Mouse (Mus musculus) hindbrain, embryonic 11.5 days (tissue): ENCODE results near the gene Gps1. TPM values are rescaled to one million over a fixed set of nuclear protein-coding genes. Genes with fewer than 3 reads are reported as not detected.
"Not testable (repeated sequence)": the region's sequence is repeated elsewhere in the genome, so short reads cannot be mapped to it uniquely, and the experiment has no call there.

Experiments
- ATAC-seq: fragments of 200-750 bp; cut with Nextera tagmentation; 2 replicates; pipeline ENCODE4 v1.8.0; 2017; ENCODE audit warnings: mild to moderate bottlenecking, moderate TSS enrichment, moderate library complexity; ENCODE audit not compliant: low FRiP score
- DNase-seq: peaks from one replicate; pipeline ENCODE4 v3.0.0-alpha.2; 2015; ENCODE audit warnings: low spot score
- H3K27ac ChIP-seq: fragments of 300-500 bp; sonication (generic); 2 replicates; pipeline ENCODE4 v1.5.1; 2014; ENCODE audit warnings: mild to moderate bottlenecking, low read depth, low read length
- H3K27me3 ChIP-seq: fragments of 300-500 bp; sonication (generic); 2 replicates; pipeline ENCODE4 v1.6.1; 2014; ENCODE audit warnings: mild to moderate bottlenecking, low read length, moderate library complexity, mixed read lengths; ENCODE audit not compliant: control insufficient read depth, insufficient read depth
- H3K36me3 ChIP-seq: fragments of 300-500 bp; sonication (generic); 2 replicates; pipeline ENCODE4 v1.6.1; 2014; ENCODE audit warnings: mild to moderate bottlenecking, low read length, moderate library complexity, mixed read lengths; ENCODE audit not compliant: control insufficient read depth, insufficient read depth
- H3K4me1 ChIP-seq: fragments of 300-500 bp; sonication (generic); replicated peaks from 2 replicates; pipeline ENCODE4 v1.6.1; 2014; ENCODE audit warnings: low read length, mixed read lengths; ENCODE audit not compliant: control insufficient read depth, insufficient read depth
- H3K4me2 ChIP-seq: fragments of 300-500 bp; sonication (generic); replicated peaks from 2 replicates; pipeline ENCODE4 v1.6.1; 2014; ENCODE audit warnings: mild to moderate bottlenecking, low read depth, low read length
- H3K4me3 ChIP-seq: fragments of 300-500 bp; sonication (generic); 2 replicates; pipeline ENCODE4 v1.5.1; 2014; ENCODE audit warnings: low read depth, low read length
- H3K9ac ChIP-seq: fragments of 300-500 bp; sonication (generic); 2 replicates; pipeline ENCODE4 v1.6.1; 2014; ENCODE audit warnings: low read depth, low read length
- H3K9me3 ChIP-seq: fragments of 300-500 bp; sonication (generic); 2 replicates; pipeline ENCODE4 v1.6.1; 2016; ENCODE audit warnings: low read length; ENCODE audit not compliant: control insufficient read depth
- WGBS: fragments of 180-500 bp; shearing (Covaris S2); extraction: QIAGEN DNeasy Blood & Tissue Kit; methylation state at CpG from one replicate; pipeline ENCODE4 v1.1.7; 2014; 5-methylcytosine and 5-hydroxymethylcytosine counted together
- polyA plus RNA-seq: library from polyadenylated mRNA; unstranded; fragments of >200 nt; fragmentation: Nextera tagmentation; extraction: Ambion mirVana; gene quantifications from 2 replicates; pipeline ENCODE4 v1.2.1, GENCODE M21; 2014

The Gps1 gene
- polyA plus RNA-seq, 1 experiment from 2014 or later, result 264 TPM

GRCm38 (mm10) chr11:120777123-120777522 is 6.9 kb upstream of the Gps1 start:
- H3K27ac ChIP-seq, result no peak overlapping the region
- H3K9me3 ChIP-seq, result no peaks in the 10 kb centered on the region
- no peak overlapping the region for H3K4me3 ChIP-seq
- no peak overlapping the region for H3K4me2 ChIP-seq
- H3K36me3 ChIP-seq, result no peaks in the 10 kb centered on the region
- H3K27me3 ChIP-seq, result no peaks in the 10 kb centered on the region
- no peak for DNase-seq
- no peak overlapping the region for H3K9ac ChIP-seq
- 18% methylated on average over 6 of the region's 6 CpGs for WGBS
- ATAC-seq, result no peak
- H3K4me1 ChIP-seq, result no peaks in the 10 kb centered on the region

DNA sequence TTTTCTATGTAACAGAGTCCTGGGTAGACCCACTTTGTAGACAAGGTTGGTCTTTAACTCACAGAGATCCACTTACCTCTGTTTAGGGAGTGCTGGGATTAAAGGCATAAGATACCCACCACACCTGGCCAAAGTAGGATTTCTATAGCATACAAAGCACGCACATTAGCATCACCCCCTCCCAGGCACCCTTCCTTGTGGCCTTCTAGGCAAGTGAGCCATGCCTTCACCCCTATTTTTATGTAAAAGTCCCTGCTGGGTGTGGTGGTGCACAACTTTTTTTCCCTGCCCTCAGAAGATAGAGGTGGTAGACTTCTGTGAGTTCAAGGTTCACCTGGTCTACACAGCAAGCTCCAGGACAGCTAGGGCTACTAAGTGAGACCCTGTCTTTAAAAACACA is 4.2 kb upstream of the Gps1 start:
- no peak overlapping the region for H3K4me2 ChIP-seq
- H3K4me1 ChIP-seq, result peaks cover 3% of the 10 kb centered on the region; the same call in 1 of the 2 replicates
- no peak overlapping the region for H3K4me3 ChIP-seq
- no peak overlapping the region for H3K9ac ChIP-seq
- H3K27me3 ChIP-seq, result no peaks in the 10 kb centered on the region
- ATAC-seq (no peak), DNase-seq (no peak)
- 69% methylated on average over 1 of the region's 1 CpGs for WGBS
- H3K36me3 ChIP-seq, result no peaks in the 10 kb centered on the region
- H3K9me3 ChIP-seq, result no peaks in the 10 kb centered on the region
- no peak overlapping the region for H3K27ac ChIP-seq

GRCm38 (mm10) chr11:120781361-120781760 is 2.7 kb upstream of the Gps1 start:
- H3K9me3 ChIP-seq, H3K4me1 ChIP-seq, H3K36me3 ChIP-seq, H3K27ac ChIP-seq, ATAC-seq, DNase-seq, H3K9ac ChIP-seq, H3K27me3 ChIP-seq, H3K4me3 ChIP-seq, H3K4me2 ChIP-seq: not testable (repeated sequence)
- WGBS, result 96% methylated on average over 6 of the region's 6 CpGs

- 2% methylated on average over 42 of the region's 42 CpGs for WGBS
- peak overlapping the region; percentile 58; the same call in 1 of the 2 replicates for H3K27ac ChIP-seq
- no peaks in the 10 kb centered on the region for H3K9me3 ChIP-seq
- peak overlapping the region; percentile 92 for H3K4me2 ChIP-seq
- peak; percentile 18; the same call in 1 of the 2 replicates for ATAC-seq
- H3K27me3 ChIP-seq, result no peaks in the 10 kb centered on the region
- no peaks in the 10 kb centered on the region; the same call in 1 of the 2 replicates for H3K36me3 ChIP-seq
- H3K4me1 ChIP-seq, result peaks cover 5% of the 10 kb centered on the region; the same call in 1 of the 2 replicates
- peak overlapping the region; percentile 92 for H3K9ac ChIP-seq
- peak overlapping the region; percentile 98 for H3K4me3 ChIP-seq
- DNase-seq, result no peak
Measured at GRCm38 (mm10) chr11:120783426-120784063, 527 bp upstream of the Gps1 start.

GRCm38 (mm10) chr11:120785145-120785544 is 1.1 kb downstream of the Gps1 start:
- H3K27ac ChIP-seq, result no peak overlapping the region
- peaks cover 3% of the 10 kb centered on the region; the same call in 1 of the 2 replicates for H3K36me3 ChIP-seq
- DNase-seq (no peak), ATAC-seq (no peak)
- peak overlapping the region; percentile 98 for H3K4me3 ChIP-seq
- peak overlapping the region; percentile 92 for H3K4me2 ChIP-seq
- no peaks in the 10 kb centered on the region for H3K27me3 ChIP-seq
- H3K9me3 ChIP-seq, result no peaks in the 10 kb centered on the region
- 38% methylated on average over 9 of the region's 9 CpGs for WGBS
- H3K4me1 ChIP-seq, result peaks cover 5% of the 10 kb centered on the region; the same call in 1 of the 2 replicates
- H3K9ac ChIP-seq, result peak overlapping the region; percentile 92

GRCm38 (mm10) chr11:120788460-120788859 is 4.4 kb downstream of the Gps1 start:
- not testable (repeated sequence) for H3K27ac ChIP-seq, DNase-seq, ATAC-seq, H3K4me1 ChIP-seq, H3K4me2 ChIP-seq, H3K9me3 ChIP-seq, H3K4me3 ChIP-seq, H3K27me3 ChIP-seq, H3K9ac ChIP-seq
- WGBS, result 90% methylated on average over 9 of the region's 10 CpGs
- peaks cover 13% of the 10 kb centered on the region for H3K36me3 ChIP-seq

DNA sequence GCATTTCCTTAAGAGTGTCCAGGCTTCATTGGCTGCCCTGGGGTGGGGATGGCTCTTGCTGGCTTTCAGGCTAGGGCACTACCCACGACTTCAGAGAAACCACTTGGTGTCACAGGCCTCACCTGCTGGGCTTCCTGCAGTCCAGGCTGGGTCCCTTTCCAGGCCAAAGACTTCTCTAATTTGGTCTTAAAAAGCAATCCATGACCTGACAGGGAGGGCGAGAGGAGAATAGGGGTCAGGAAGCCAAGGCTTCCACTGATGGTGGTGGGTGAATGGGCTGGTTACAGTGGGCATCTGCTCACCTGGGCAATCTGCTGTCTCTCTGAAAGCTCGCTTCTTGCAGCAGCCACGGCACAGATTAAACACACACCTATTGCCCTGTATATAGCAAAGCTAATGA is 5.3 kb downstream of the Gps1 start:
- no peaks in the 10 kb centered on the region for H3K27me3 ChIP-seq
- DNase-seq, result no peak
- H3K9me3 ChIP-seq, result no peaks in the 10 kb centered on the region
- H3K4me3 ChIP-seq, result no peak overlapping the region
- H3K9ac ChIP-seq, result no peak overlapping the region
- 90% methylated on average over 4 of the region's 4 CpGs for WGBS
- no peak overlapping the region for H3K27ac ChIP-seq
- H3K36me3 ChIP-seq, result peaks cover 13% of the 10 kb centered on the region
- H3K4me2 ChIP-seq, result no peak overlapping the region
- ATAC-seq, result no peak
- peaks cover 3% of the 10 kb centered on the region; the same call in 1 of the 2 replicates for H3K4me1 ChIP-seq

DNA sequence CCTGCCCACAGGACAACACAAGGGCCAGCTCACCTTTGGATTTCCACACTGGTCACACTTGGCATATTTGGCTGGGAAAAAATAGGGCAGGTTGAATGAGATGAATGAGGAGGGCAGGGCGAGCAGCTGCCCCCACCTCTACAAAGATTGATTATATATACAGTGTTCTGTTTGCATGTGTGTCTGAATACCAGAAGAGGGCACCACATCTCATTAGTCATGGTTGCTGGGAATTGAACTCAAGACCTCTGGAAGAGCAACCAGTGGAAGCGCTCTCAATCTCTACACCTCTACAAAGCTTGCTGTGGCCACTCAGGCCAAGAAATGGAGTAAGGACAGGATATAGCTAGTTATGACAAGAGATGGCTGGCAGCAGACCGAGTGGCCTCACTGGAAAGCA is 5.7 kb downstream of the Gps1 start:
- Histone ChIP-seq H3K36me3 (peaks cover 13% of the 10 kb centered on the region), H3K27ac (no peak overlapping the region), H3K4me2 (no peak overlapping the region), H3K9me3 (no peaks in the 10 kb centered on the region), H3K27me3 (no peaks in the 10 kb centered on the region), H3K4me1 (peaks cover 2% of the 10 kb centered on the region; the same call in 1 of the 2 replicates), H3K4me3 (no peak overlapping the region), H3K9ac (no peak overlapping the region)
- DNase-seq (no peak), ATAC-seq (no peak)
- 89% methylated on average over 3 of the region's 3 CpGs for WGBS

- H3K36me3 ChIP-seq, result peaks cover 13% of the 10 kb centered on the region
- no peak overlapping the region for H3K27ac ChIP-seq
- H3K4me3 ChIP-seq, result no peak overlapping the region
- H3K27me3 ChIP-seq, result no peaks in the 10 kb centered on the region
- H3K9me3 ChIP-seq, result no peaks in the 10 kb centered on the region
- no peak for DNase-seq
- H3K4me1 ChIP-seq, result peaks cover 6% of the 10 kb centered on the region
- H3K9ac ChIP-seq, result no peak overlapping the region
- ATAC-seq, result no peak
- no peak overlapping the region for H3K4me2 ChIP-seq
- WGBS, result 96% methylated on average over 9 of the region's 9 CpGs
Measured at GRCm38 (mm10) chr11:120792652-120793051, 8.6 kb downstream of the Gps1 start.
